8 mouse cellular contexts compared by ENCODE assay signal in the genomic region with DNA sequence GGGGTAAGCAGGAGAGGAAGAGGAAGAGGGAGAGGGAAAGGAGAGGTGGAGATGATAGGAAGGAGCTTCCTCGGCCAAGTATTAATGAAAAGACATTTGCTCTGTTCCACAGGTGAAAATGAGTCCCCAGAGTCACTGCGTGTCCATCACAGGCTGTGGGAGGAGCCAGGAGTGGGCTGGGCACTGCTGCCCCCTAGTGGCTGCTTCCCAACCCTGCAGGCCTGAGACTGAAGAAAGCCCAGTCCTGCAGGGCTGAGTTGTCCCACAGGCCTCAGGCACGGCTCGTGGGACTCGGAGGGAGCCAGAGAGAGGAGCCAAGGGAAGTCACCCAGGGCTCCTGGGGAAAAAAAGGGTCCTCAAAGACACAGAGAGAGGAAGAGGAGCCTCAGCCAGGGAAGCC. TPM values are rescaled to one million over a fixed set of nuclear protein-coding genes. Genes with fewer than 3 reads are reported as not detected.
DNase-seq lines count a peak whose midpoint lies in the region; ATAC-seq and TF ChIP-seq lines count a peak whose summit lies in the region.

No protein-coding gene starts in this region.

- no peak overlapping the region for H3K4me3 ChIP-seq in gastrocnemius, adult 2 months

- intact Hi-C loops in gastrocnemius, adult 2 months (cut with DNase I), result no loop called here

- ATAC-seq in cerebellum, adult (ENCODE audit: insufficient number of reproducible peaks, low FRiP score, low TSS enrichment), result 0 out of 2 replicates have a peak, but pooled peaks have one; percentile 31

- H3K27ac ChIP-seq in gastrocnemius, adult 2 months, result no peak overlapping the region

- peak; percentile 99 for TF ChIP-seq CTCF in gastrocnemius, adult 2 months (IDR thresholded peaks at IDR 0.05)

- peak; percentile 61 for DNase-seq in gastrocnemius, adult 18-20 months (ENCODE audit: low spot score)
- DNase-seq in gastrocnemius, postnatal 25 days, result no peak
- DNase-seq in CD4-positive helper T cell, adult 2 months (ENCODE audit: low read depth, low spot score), result peak; percentile 42
- peak; percentile 82 for DNase-seq in gastrocnemius, adult 2 months
- DNase-seq in kidney, postnatal 4 days, result peak; percentile 83 to 87
- peak; percentile 78 for DNase-seq in lung, postnatal 14 days
- DNase-seq in spleen, adult 12 weeks (ENCODE audit: low spot score), result peak; percentile 56

RNA-seq across cellular contexts. Expression of a gene that starts 47.7 kb away (rescaled TPM):
- 10 to 100 TPM; 21.3 to 25.8 TPM for total RNA-seq in gastrocnemius, adult 18-20 months (2021)
- 10 to 100 TPM; 25.7 to 28.0 TPM for total RNA-seq in gastrocnemius, postnatal 25 days (2021)
- 10 to 100 TPM; 19.6 to 24.6 TPM for total RNA-seq in gastrocnemius, adult 2 months (2021)

RNA-seq across cellular contexts. Expression of a gene that starts 53.4 kb away (rescaled TPM):
- not detected for total RNA-seq in gastrocnemius, adult 18-20 months (2021)
- not detected for total RNA-seq in gastrocnemius, postnatal 25 days (2021)
- not detected for total RNA-seq in gastrocnemius, adult 2 months (2021)
